Mouse (Mus musculus): Measurements from ENCODE around the gene Ctps2. TPM values are rescaled to one million over a fixed set of nuclear protein-coding genes. Genes with fewer than 3 reads are reported as not detected.
"Not testable (repeated sequence)": the region's sequence is repeated elsewhere in the genome, so short reads cannot be mapped to it uniquely, and the experiment has no call there.

Ctps2 gene
- 45.8 and 51.5 TPM in 2 replicates for polyA plus RNA-seq (2015; fragmentation: Nextera tagmentation; extraction: Ambion mirVana)

DNA sequence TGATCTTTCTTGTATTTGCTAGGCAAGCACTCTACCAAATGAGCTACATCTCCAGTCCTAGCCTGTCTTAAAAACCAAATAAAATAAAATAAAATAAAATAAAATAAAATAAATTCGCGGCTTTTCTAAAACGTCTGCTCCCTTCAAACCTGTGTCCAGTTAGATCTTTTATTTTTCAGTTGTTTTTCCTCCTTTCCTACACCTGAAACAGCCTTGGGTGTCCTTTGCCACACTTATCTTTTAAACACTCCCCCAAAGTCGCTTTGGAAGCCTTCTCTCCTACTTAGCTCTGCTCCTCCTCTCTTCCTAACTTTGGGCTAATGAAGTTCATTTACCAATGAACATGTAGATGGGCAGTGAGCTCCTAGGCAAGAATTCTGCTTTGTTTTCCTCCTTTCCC, at the start of gene Ctps2:
TSS of gene Ctps2 (plus strand) at position 301 of the 400 bp plus-strand sequence.
- 20% methylated on average over 4 of the region's 4 CpGs for WGBS (ENCODE audit: insufficient replicate concordance)

DNA sequence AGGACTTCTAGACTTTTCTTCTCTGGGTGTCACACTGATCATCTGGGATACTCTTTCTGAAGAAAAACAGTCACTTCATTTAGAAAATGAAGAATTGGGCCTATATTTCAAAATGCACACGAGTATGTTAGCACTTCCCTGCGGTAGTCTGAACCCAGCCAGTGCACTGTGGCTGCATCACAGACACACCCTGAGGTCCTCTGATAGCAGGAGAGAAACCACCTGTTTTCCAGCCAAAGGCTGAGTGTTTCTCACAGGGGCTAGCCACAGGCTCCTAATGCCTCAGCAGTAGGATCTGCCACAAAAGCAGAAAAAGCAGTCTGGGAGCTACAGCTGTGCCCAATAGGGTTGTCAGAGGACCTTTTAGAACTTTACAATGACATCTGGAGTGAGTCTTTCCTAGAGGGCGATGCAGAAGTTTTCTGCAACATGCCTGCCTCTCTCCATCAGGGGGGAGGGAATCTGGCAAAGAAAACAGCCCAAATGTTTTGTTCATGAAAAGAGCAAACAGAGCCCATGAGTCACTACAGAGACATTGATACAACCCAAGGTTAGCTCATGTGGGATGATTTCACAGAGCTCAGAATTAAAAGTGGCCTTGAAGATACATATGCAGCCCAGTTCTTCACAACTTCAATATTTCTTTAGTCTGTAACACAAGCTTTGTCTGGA, 32.6 kb upstream of the Ctps2 start:
- ATAC-seq (ENCODE audit: low read depth): no peak
- Histone ChIP-seq H3K9me3 (replicated peaks; ENCODE audit: control insufficient read depth, low read length) (no peaks in the 10 kb centered on the region), H3K9ac (ENCODE audit: low read depth, low read length) (no peak overlapping the region), H3K4me1 (ENCODE audit: control insufficient read depth, low read depth, low read length) (no peaks in the 10 kb centered on the region), H3K4me2 (ENCODE audit: low read depth, low read length) (no peak overlapping the region), H3K27me3 (ENCODE audit: control insufficient read depth, insufficient read depth, low read depth, low read length) (no peaks in the 10 kb centered on the region), H3K27ac (ENCODE audit: low read length) (no peak overlapping the region), H3K4me3 (ENCODE audit: low read depth, low read length) (no peak overlapping the region), H3K36me3 (ENCODE audit: control insufficient read depth, insufficient read depth) (no peaks in the 10 kb centered on the region)
- 50% methylated on average over 3 of the region's 3 CpGs for whole genome bisulfite sequencing (ENCODE audit: insufficient replicate concordance)

More for the DNA sequence above, at the start of gene Ctps2:
- Histone ChIP-seq H3K27me3 (ENCODE audit: control insufficient read depth, insufficient read depth, low read depth, low read length) (peaks cover 2% of the 10 kb centered on the region; the same call in 1 of the 2 replicates), H3K27ac (ENCODE audit: low read length) (peak within 1 kb of the TSS; percentile 84), H3K4me3 (ENCODE audit: low read depth, low read length) (peak within 1 kb of the TSS; percentile 65), H3K36me3 (ENCODE audit: control insufficient read depth, insufficient read depth) (no peaks in the 10 kb centered on the region), H3K9ac (ENCODE audit: low read depth, low read length) (peak within 1 kb of the TSS; percentile 57), H3K9me3 (replicated peaks; ENCODE audit: control insufficient read depth, low read length) (no peaks in the 10 kb centered on the region), H3K4me1 (ENCODE audit: control insufficient read depth, low read depth, low read length) (no peaks in the 10 kb centered on the region), H3K4me2 (ENCODE audit: low read depth, low read length) (peak within 1 kb of the TSS; percentile 71)
- no peak for ATAC-seq (ENCODE audit: low read depth)

DNA sequence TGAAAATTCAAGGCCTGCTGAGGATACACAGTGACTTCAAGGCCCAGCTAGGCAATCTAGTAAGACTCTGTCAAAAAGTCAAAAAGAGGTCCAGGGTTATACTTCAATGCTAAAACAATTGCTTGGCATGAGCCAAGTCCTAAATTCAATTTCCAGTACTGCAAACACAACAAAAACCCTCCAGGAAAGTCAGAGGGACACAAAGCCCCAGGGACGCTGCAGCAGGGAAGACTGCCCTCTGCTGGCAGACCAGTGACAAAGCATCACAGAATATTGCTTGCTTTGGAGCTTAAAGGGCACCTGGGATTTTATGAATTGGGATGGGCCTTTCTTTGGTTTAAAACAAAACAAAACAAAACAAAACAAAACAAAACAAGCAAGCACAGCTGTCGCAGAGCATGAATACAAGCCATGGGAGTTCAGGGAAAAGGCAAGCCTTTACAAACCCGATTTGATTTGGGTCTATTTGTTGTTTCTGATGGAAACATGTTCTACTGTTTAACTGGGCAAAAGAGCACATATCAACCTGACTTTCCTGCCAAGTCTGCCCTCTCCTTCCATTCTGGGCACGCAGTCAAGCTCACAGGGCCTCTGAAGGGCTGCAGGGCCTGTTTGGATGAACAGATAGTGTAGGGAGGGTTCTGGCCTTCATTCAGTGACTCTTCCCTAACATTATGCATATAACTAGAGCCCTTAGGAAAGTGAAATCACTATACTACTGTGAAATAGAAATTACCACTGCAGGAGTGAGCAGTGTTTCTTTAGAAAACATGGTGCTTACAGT, 29.1 kb upstream of the Ctps2 start:
- Histone ChIP-seq H3K4me1 (ENCODE audit: control insufficient read depth, low read depth, low read length) (no peaks in the 10 kb centered on the region), H3K4me2 (ENCODE audit: low read depth, low read length) (no peak overlapping the region), H3K36me3 (ENCODE audit: control insufficient read depth, insufficient read depth) (no peaks in the 10 kb centered on the region), H3K27ac (ENCODE audit: low read length) (no peak overlapping the region), H3K4me3 (ENCODE audit: low read depth, low read length) (no peak overlapping the region), H3K9ac (ENCODE audit: low read depth, low read length) (no peak overlapping the region), H3K9me3 (replicated peaks; ENCODE audit: control insufficient read depth, low read length) (no peaks in the 10 kb centered on the region), H3K27me3 (ENCODE audit: control insufficient read depth, insufficient read depth, low read depth, low read length) (no peaks in the 10 kb centered on the region)
- ATAC-seq (ENCODE audit: low read depth): no peak
- 30% methylated on average over 4 of the region's 4 CpGs for WGBS (ENCODE audit: insufficient replicate concordance)

DNA sequence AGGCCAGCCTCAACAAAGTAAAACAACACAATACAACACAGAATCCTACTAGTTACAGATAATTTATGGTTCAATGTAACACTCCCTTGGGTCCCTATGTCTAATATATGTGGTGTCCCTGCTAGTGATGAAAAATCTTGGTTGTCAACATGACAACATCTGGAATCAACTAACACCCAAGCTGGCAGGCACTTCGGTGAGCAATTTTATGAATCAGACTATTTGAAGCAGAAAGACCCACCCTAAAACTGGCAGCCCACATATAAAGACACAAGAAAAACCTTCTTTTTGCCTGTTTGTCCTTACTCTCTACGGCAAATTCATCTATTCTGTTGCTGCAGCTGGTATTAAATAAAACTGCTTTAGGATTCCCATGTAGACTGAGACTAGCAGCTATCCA, 27.3 kb upstream of the Ctps2 start:
- ATAC-seq (ENCODE audit: low read depth): no peak
- 78% methylated on average over 2 of the region's 2 CpGs for WGBS (ENCODE audit: insufficient replicate concordance)
- H3K9ac ChIP-seq (ENCODE audit: low read depth, low read length): no peak overlapping the region
- H3K4me2 ChIP-seq (ENCODE audit: low read depth, low read length): no peak overlapping the region
- H3K36me3 ChIP-seq (ENCODE audit: control insufficient read depth, insufficient read depth): peaks cover 2% of the 10 kb centered on the region; the same call in 1 of the 2 replicates
- no peaks in the 10 kb centered on the region for H3K4me1 ChIP-seq (ENCODE audit: control insufficient read depth, low read depth, low read length)
- no peaks in the 10 kb centered on the region for H3K9me3 ChIP-seq (replicated peaks; ENCODE audit: control insufficient read depth, low read length)
- H3K27me3 ChIP-seq (ENCODE audit: control insufficient read depth, insufficient read depth, low read depth, low read length): no peaks in the 10 kb centered on the region
- H3K4me3 ChIP-seq (ENCODE audit: low read depth, low read length): no peak overlapping the region
- H3K27ac ChIP-seq (ENCODE audit: low read length): no peak overlapping the region

DNA sequence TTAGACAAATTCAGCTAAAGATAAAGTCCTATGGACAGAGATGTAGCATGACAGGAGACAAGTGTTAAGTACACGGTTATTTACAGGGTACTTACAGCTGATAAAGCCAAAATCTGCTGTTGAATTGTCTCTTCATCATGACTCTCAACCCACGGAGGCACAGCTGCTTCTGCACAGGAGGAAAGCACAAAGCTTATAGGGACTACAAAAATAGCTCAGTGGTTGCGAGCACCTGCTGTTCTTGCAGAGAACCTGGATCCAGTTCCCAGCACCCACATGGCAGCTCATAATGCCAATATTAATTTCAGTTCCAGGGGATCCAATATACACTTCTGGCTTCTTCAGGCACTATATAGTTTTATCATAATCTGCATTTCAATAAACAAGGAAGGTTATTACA, 22.8 kb upstream of the Ctps2 start:
- no peak overlapping the region for H3K27ac ChIP-seq (ENCODE audit: low read length)
- H3K27me3 ChIP-seq (ENCODE audit: control insufficient read depth, insufficient read depth, low read depth, low read length): no peaks in the 10 kb centered on the region
- no peak overlapping the region for H3K4me2 ChIP-seq (ENCODE audit: low read depth, low read length)
- H3K9ac ChIP-seq (ENCODE audit: low read depth, low read length): no peak overlapping the region
- H3K4me1 ChIP-seq (ENCODE audit: control insufficient read depth, low read depth, low read length): no peaks in the 10 kb centered on the region
- no peak overlapping the region for H3K4me3 ChIP-seq (ENCODE audit: low read depth, low read length)
- WGBS (ENCODE audit: insufficient replicate concordance): 61% methylated on average over 3 of the region's 3 CpGs
- no peaks in the 10 kb centered on the region for H3K9me3 ChIP-seq (replicated peaks; ENCODE audit: control insufficient read depth, low read length)
- H3K36me3 ChIP-seq (ENCODE audit: control insufficient read depth, insufficient read depth): peaks cover 2% of the 10 kb centered on the region; the same call in 1 of the 2 replicates
- no peak for ATAC-seq (ENCODE audit: low read depth)

DNA sequence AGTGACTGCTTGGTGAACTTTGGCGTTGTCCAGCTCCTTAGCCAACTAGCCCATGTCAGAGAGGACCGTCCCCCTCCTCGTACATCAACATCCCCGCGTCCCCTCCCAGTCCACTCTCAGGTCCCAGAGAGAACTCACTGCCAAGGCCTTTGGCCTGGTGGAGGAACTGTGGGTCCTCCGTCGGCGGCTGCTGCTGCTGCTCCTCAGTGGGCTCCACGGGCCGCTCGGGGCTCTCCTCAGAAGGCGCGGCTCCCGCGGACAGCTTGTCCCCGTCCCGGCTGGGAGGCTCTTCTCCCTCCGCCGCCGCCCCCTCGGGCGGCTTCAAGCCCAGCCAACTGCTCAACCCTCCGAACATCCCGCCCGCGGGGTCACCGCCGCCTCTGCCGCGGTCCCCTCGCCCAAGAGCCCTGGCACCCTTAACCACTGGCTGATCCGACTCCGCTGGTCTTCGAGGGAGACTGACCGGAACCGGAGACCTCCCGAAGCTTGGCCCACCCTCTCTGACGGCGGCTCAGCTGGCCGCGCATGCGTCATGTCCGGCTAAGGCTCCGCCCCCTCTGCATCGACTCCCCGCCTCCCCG, 13.0 kb upstream of the Ctps2 start, which contains the start of gene Syap1:
TSS of gene Syap1 (minus strand) at position 517 of the 581 bp plus-strand sequence.
- Histone ChIP-seq H3K4me1 (ENCODE audit: control insufficient read depth, low read depth, low read length) (peaks cover 2% of the 10 kb centered on the region; the same call in 1 of the 2 replicates), H3K9ac (ENCODE audit: low read depth, low read length) (peak within 1 kb of the TSS; percentile 79), H3K27me3 (ENCODE audit: control insufficient read depth, insufficient read depth, low read depth, low read length) (no peaks in the 10 kb centered on the region), H3K4me2 (ENCODE audit: low read depth, low read length) (peak within 1 kb of the TSS; percentile 69), H3K9me3 (replicated peaks; ENCODE audit: control insufficient read depth, low read length) (no peaks in the 10 kb centered on the region), H3K4me3 (ENCODE audit: low read depth, low read length) (peak within 1 kb of the TSS; percentile 77), H3K36me3 (ENCODE audit: control insufficient read depth, insufficient read depth) (no peaks in the 10 kb centered on the region), H3K27ac (ENCODE audit: low read length) (peak within 1 kb of the TSS; percentile 34)
- peak; percentile 92 for ATAC-seq (ENCODE audit: low read depth)
- WGBS (ENCODE audit: insufficient replicate concordance): 13% methylated on average over 36 of the region's 47 CpGs

DNA sequence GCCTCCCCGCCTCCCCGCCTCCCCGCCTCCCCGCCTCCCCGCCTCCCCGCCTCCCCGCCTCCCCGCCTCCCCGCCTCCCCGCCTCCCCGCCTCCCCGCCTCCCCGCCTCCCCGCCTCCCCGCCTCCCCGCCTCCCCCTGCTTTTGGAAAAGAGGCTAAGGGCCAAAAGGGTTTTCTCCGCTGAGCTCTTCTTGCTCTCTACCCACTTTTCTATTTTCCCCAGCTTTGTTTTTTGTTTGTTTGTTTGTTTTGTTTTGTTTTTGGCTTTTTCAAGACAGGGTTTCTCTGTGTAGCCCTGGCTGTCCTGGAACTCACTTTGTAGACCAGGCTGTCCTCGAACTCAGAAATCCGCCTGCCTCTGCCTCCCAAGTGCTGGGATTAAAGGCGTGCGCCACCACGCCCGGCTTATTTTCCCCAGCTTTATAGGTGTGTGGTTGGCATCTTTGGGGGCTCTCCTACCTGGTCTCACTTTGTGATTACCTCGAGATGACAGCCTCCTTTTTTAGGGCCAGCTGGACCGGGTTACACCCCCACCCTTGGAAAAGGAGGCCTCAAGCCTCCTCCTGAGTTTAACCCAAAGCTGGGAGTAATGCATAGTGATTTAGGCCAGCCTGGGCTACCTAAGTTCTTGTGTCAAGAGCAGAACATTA, 12.3 kb upstream of the Ctps2 start:
- H3K36me3 ChIP-seq (ENCODE audit: control insufficient read depth, insufficient read depth); H3K27ac ChIP-seq (ENCODE audit: low read length); H3K4me1 ChIP-seq (ENCODE audit: control insufficient read depth, low read depth, low read length); H3K27me3 ChIP-seq (ENCODE audit: control insufficient read depth, insufficient read depth, low read depth, low read length); H3K9ac ChIP-seq (ENCODE audit: low read depth, low read length); H3K9me3 ChIP-seq (replicated peaks; ENCODE audit: control insufficient read depth, low read length); ATAC-seq (ENCODE audit: low read depth); H3K4me2 ChIP-seq (ENCODE audit: low read depth, low read length); H3K4me3 ChIP-seq (ENCODE audit: low read depth, low read length): not testable (repeated sequence)
- WGBS (ENCODE audit: insufficient replicate concordance): 63% methylated on average over 7 of the region's 25 CpGs

DNA sequence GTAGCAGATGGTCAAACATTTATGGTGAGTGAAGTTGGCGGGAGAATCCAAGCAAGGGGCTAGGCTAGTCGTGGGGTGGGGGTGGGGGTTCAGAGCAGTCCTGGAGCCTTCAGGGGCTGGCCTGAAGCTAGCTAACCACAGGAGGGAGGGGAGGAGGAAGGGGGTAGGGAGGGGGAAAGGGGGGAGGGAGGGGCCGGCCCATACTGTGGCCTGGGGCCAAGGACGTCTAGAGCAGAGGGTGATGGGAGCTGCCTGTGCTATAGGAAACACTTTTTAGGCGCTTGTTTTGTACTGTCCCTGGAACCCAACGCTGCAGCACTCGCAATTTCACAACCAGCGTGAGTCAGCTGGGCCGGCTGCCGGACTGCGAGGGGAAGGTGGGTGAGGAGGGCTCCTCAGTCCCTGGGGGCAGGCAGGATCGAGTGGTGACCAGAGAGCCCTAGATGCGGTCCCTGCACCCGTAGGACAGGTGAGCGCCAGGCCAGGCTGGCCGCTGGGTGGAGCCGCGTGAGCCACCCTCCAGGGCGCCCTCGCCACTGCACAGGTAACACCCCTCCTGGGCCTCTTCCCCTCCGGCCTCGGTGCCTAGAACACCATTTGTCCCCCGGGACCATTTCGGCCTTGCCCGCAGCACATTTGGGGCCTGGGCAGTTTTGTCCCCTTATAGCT, 467 bp downstream of the Ctps2 start:
- Histone ChIP-seq H3K4me1 (ENCODE audit: control insufficient read depth, low read depth, low read length) (no peaks in the 10 kb centered on the region), H3K4me3 (ENCODE audit: low read depth, low read length) (peak overlapping the region; percentile 65), H3K27me3 (ENCODE audit: control insufficient read depth, insufficient read depth, low read depth, low read length) (peaks cover 2% of the 10 kb centered on the region; the same call in 1 of the 2 replicates), H3K9me3 (replicated peaks; ENCODE audit: control insufficient read depth, low read length) (no peaks in the 10 kb centered on the region), H3K4me2 (ENCODE audit: low read depth, low read length) (peak overlapping the region; percentile 71), H3K9ac (ENCODE audit: low read depth, low read length) (peak overlapping the region; percentile 57), H3K27ac (ENCODE audit: low read length) (peak overlapping the region; percentile 84), H3K36me3 (ENCODE audit: control insufficient read depth, insufficient read depth) (no peaks in the 10 kb centered on the region)
- 13% methylated on average over 25 of the region's 25 CpGs for WGBS (ENCODE audit: insufficient replicate concordance)
- peak; percentile 82 for ATAC-seq (ENCODE audit: low read depth)
